Comparison of ENCODE assay signal across 26 mouse cellular contexts in genomic region chr14:101573107-101573614, GRCm38 (mm10). TPM values are rescaled to one million over a fixed set of nuclear protein-coding genes. Genes with fewer than 3 reads are reported as not detected.
DNase-seq lines count a peak whose midpoint lies in the region; ATAC-seq and TF ChIP-seq lines count a peak whose summit lies in the region.
"Had no signal": no experiment of that assay in that cellular context is flagged by ENCODE, and none has a peak within 500 bp of the region (broad histone marks: within the 10 kb centered on the region; RNA-seq: fewer than 3 reads in every experiment).

No protein-coding gene starts in this region.

- H3K9ac ChIP-seq in heart, adult 2 months (ENCODE audit: low read depth, low read length), result no peak overlapping the region
- H3K9ac ChIP-seq in intestine, embryonic 14.5 days (ENCODE audit: low read length), result no peak overlapping the region
- H3K9ac ChIP-seq in intestine, embryonic 16.5 days (ENCODE audit: low read depth, low read length), result no peak overlapping the region
- no peak overlapping the region for H3K9ac ChIP-seq in lung, postnatal 0 days (replicated peaks; ENCODE audit: low read depth)
- H3K9ac ChIP-seq: forebrain, postnatal 0 days; liver, embryonic 13.5 days; neural tube, embryonic 13.5 days had no signal

- H3K4me1 ChIP-seq in heart, adult 2 months (ENCODE audit: control insufficient read depth, insufficient read depth, low read length), result peaks cover 5% of the 10 kb centered on the region
- no peaks in the 10 kb centered on the region; the same call in 1 of the 2 replicates for H3K4me1 ChIP-seq in intestine, embryonic 14.5 days (replicated peaks; ENCODE audit: control insufficient read depth, insufficient read depth, low read length)
- H3K4me1 ChIP-seq in intestine, embryonic 16.5 days (ENCODE audit: control insufficient read depth, insufficient read depth, low read length), result no peaks in the 10 kb centered on the region
- H3K4me1 ChIP-seq in lung, postnatal 0 days (ENCODE audit: insufficient read depth, low read depth, low read length), result no peaks in the 10 kb centered on the region
- H3K4me1 ChIP-seq: liver, embryonic 13.5 days; neural tube, embryonic 13.5 days had no signal

- no peak for ATAC-seq in intestine, embryonic 14.5 days (replicated peaks; ENCODE audit: low FRiP score, low TSS enrichment, low read depth)
- ATAC-seq in intestine, embryonic 16.5 days, result no peak
- no peak for ATAC-seq in lung, postnatal 0 days
- ATAC-seq: CD4-positive, CD25-positive, alpha-beta regulatory T cell, adult 4 months; forebrain, postnatal 0 days; hindbrain, postnatal 0 days; midbrain, embryonic 16.5 days had no signal

- H3K79me2 ChIP-seq in heart, adult 2 months (replicated peaks; ENCODE audit: control insufficient read depth, insufficient read depth, low read length), result peaks cover 1% of the 10 kb centered on the region; the same call in 1 of the 2 replicates

- no peak overlapping the region for H3K4me2 ChIP-seq in intestine, embryonic 14.5 days (ENCODE audit: low read length)
- H3K4me2 ChIP-seq in intestine, embryonic 16.5 days (ENCODE audit: low read depth, low read length), result no peak overlapping the region
- no peak overlapping the region for H3K4me2 ChIP-seq in lung, postnatal 0 days (replicated peaks; ENCODE audit: low read depth, low read length)
- H3K4me2 ChIP-seq: liver, embryonic 13.5 days; neural tube, embryonic 13.5 days had no signal

- DNase-seq in heart, adult 2 months, result no peak
- no peak for DNase-seq in heart, adult 8-10 months (ENCODE audit: low spot score)
- peak; percentile 29 for DNase-seq in intestine, embryonic 14.5 days (ENCODE audit: low spot score)
- DNase-seq in lung, postnatal 0 days (ENCODE audit: low spot score), result peak; percentile 14
- no peak for DNase-seq in lung, postnatal 14 days
- no peak for DNase-seq in c-Kit-positive CD71-positive TER-119-positive erythroid progenitor cells, embryonic 14.5 days (ENCODE audit: low spot score)
- DNase-seq: adrenal gland, adult 2 months; cerebellum, adult 18-20 months; cerebellum, postnatal 14 days; forebrain, postnatal 0 days; kidney, adult 11 months; layer of hippocampus, adult 9-11 months; liver, embryonic 13.5 days; lung, adult 2 months; retina, postnatal 1 day; right cerebral cortex, postnatal 25 days; spleen, adult 18-20 months had no signal

- TF ChIP-seq CTCF in heart, adult 2 months (IDR thresholded peaks at IDR 0.05), result no peak
- no peak for TF ChIP-seq CTCF in lung, postnatal 0 days (IDR thresholded peaks at IDR 0.05)

- no peaks in the 10 kb centered on the region for H3K27me3 ChIP-seq in heart, adult 2 months (ENCODE audit: control insufficient read depth, insufficient read depth, low read length)
- H3K27me3 ChIP-seq in intestine, embryonic 14.5 days (replicated peaks; ENCODE audit: control insufficient read depth, insufficient read depth, low read length), result no peaks in the 10 kb centered on the region
- H3K27me3 ChIP-seq in intestine, embryonic 16.5 days (replicated peaks; ENCODE audit: control insufficient read depth, insufficient read depth, low read length), result no peaks in the 10 kb centered on the region
- H3K27me3 ChIP-seq in lung, postnatal 0 days (replicated peaks; ENCODE audit: insufficient read depth, low read length), result no peaks in the 10 kb centered on the region
- H3K27me3 ChIP-seq: liver, embryonic 13.5 days; neural tube, embryonic 13.5 days had no signal

- no peak for TF ChIP-seq POLR2A in heart, adult 2 months (IDR thresholded peaks at IDR 0.05; ENCODE audit: insufficient read depth, low read depth, low read length)

- intact Hi-C loops in heart, adult 2 months (cut with DNase I), result no loop called here

- TF ChIP-seq EP300 in heart, adult 2 months (IDR thresholded peaks at IDR 0.05; ENCODE audit: insufficient read depth, low read depth, low read length), result no peak
- no peak for TF ChIP-seq EP300 in lung, postnatal 0 days (IDR thresholded peaks at IDR 0.05)

- no peak overlapping the region for H3K4me3 ChIP-seq in heart, adult 2 months
- no peak overlapping the region for H3K4me3 ChIP-seq in intestine, embryonic 14.5 days (ENCODE audit: low read depth, low read length)
- no peak overlapping the region for H3K4me3 ChIP-seq in intestine, embryonic 16.5 days (ENCODE audit: low read length)
- H3K4me3 ChIP-seq in lung, postnatal 0 days (ENCODE audit: low read depth, low read length), result no peak overlapping the region
- H3K4me3 ChIP-seq: forebrain, embryonic 10.5 days; left cerebral cortex, adult 2 months; liver, embryonic 13.5 days; myocyte; neural tube, embryonic 13.5 days had no signal

- no peaks in the 10 kb centered on the region for H3K9me3 ChIP-seq in intestine, embryonic 14.5 days (ENCODE audit: control insufficient read depth, low read length)
- H3K9me3 ChIP-seq in intestine, embryonic 16.5 days (ENCODE audit: control insufficient read depth, low read length), result no peaks in the 10 kb centered on the region
- H3K9me3 ChIP-seq in lung, postnatal 0 days (ENCODE audit: low read length), result no peaks in the 10 kb centered on the region
- H3K9me3 ChIP-seq: forebrain, embryonic 10.5 days; liver, embryonic 13.5 days; neural tube, embryonic 13.5 days had no signal

- peaks cover 3% of the 10 kb centered on the region; the same call in 1 of the 2 replicates for H3K36me3 ChIP-seq in heart, adult 2 months (ENCODE audit: control insufficient read depth, insufficient read depth, low read length)
- no peaks in the 10 kb centered on the region for H3K36me3 ChIP-seq in intestine, embryonic 14.5 days (ENCODE audit: control insufficient read depth, insufficient read depth, low read length)
- no peaks in the 10 kb centered on the region for H3K36me3 ChIP-seq in intestine, embryonic 16.5 days (ENCODE audit: control insufficient read depth, insufficient read depth, low read length)
- no peaks in the 10 kb centered on the region for H3K36me3 ChIP-seq in lung, postnatal 0 days (ENCODE audit: insufficient read depth, low read length)
- H3K36me3 ChIP-seq: forebrain, embryonic 10.5 days; liver, embryonic 13.5 days; neural tube, embryonic 13.5 days had no signal

- 46% methylated on average over 7 of the region's 7 CpGs for WGBS in heart, adult 2 months
- 61% methylated on average over 7 of the region's 7 CpGs for WGBS in intestine, embryonic 14.5 days
- WGBS in intestine, embryonic 16.5 days, result 60% methylated on average over 7 of the region's 7 CpGs
- WGBS in lung, postnatal 0 days, result 50% methylated on average over 7 of the region's 7 CpGs

- H3K27ac ChIP-seq in heart, adult 2 months, result peak overlapping the region; percentile 81
- H3K27ac ChIP-seq in intestine, embryonic 14.5 days (ENCODE audit: low read depth), result no peak overlapping the region
- H3K27ac ChIP-seq in intestine, embryonic 16.5 days (ENCODE audit: low read length), result no peak overlapping the region
- no peak overlapping the region for H3K27ac ChIP-seq in lung, postnatal 0 days (ENCODE audit: low read length)
- H3K27ac ChIP-seq: forebrain, embryonic 10.5 days; hindbrain, postnatal 0 days; left cerebral cortex, adult 2 months; liver, embryonic 13.5 days; macrophage; neural tube, embryonic 13.5 days had no signal

RNA-seq across cellular contexts. Expression of gene Tbc1d4, which starts 35.8 kb away (rescaled TPM):
- total RNA-seq in heart, adult 2 months (2021), result 10 to 100 TPM; 84.1 to 90.6 TPM
- polyA plus RNA-seq in heart, adult 2 months (2012; rRNA removed), result 33.2 and 56.4 TPM in 2 replicates
- 100 to 1,000 TPM in 1 of 4 experiments, 10 to 100 TPM in 3; 78.5 to 103 (median 84.6) TPM for total RNA-seq in heart, adult 8-10 months (2022)
- polyA plus RNA-seq in intestine, embryonic 14.5 days (2014; fragmentation: Nextera tagmentation; extraction: Ambion mirVana), result 7.3 and 7.5 TPM in 2 replicates
- polyA plus RNA-seq in intestine, embryonic 16.5 days (2015; fragmentation: Nextera tagmentation; extraction: Ambion mirVana), result 6.5 and 8.4 TPM in 2 replicates
- 8.5 and 11.6 TPM in 2 replicates for polyA plus RNA-seq in lung, postnatal 0 days (2015; fragmentation: Nextera tagmentation; extraction: Ambion mirVana)

Comparison
In these comparisons a context has a peak if more than half of its experiments do, and no peak if none do; other contexts are left out.
1. DNase-seq: peak in intestine, embryonic 14.5 days (single experiment) and lung, postnatal 0 days (single experiment); none in heart, adult 2 months (0 of 2), heart, adult 8-10 months (single experiment), lung, postnatal 14 days (single experiment) and c-Kit-positive CD71-positive TER-119-positive erythroid progenitor cells, embryonic 14.5 days (single experiment).